Mouse (Mus musculus) heart, postnatal 0 days (tissue): Measurements from ENCODE around the gene Cabin1.

ENCODE experiments used
- CTCF ChIP-seq: IDR thresholded peaks from 2 replicates; pipeline ENCODE4 v1.5.1; 2016; ENCODE audit warnings: antibody characterized with exemption, control low read depth, low read depth
- EP300 ChIP-seq: IDR thresholded peaks from 2 replicates; pipeline ENCODE4 v1.6.1; 2016; ENCODE audit warnings: antibody characterized with exemption, low read depth

DNA sequence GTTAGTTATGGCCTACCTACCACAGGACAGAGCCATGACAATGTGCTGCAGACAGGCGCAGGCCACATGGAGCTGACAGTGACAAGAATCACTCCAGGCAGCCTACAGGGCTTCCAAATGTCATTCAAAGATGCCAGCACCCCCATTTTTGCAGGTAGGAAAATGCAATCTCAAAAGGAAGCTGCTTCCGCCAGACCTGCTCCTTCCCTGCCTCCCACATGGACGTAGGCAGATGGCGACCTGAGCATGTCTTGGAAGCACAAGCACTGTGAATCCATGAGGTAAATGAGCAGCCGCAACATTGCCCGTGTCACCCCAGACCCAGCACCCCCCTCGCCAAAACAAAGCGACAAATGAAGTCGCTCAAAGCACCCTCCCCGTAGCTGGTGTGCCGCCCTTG, 51.1 kb downstream of the Cabin1 start:
- TF ChIP-seq CTCF (no peak), EP300 (no peak)
